In the genomic region with DNA sequence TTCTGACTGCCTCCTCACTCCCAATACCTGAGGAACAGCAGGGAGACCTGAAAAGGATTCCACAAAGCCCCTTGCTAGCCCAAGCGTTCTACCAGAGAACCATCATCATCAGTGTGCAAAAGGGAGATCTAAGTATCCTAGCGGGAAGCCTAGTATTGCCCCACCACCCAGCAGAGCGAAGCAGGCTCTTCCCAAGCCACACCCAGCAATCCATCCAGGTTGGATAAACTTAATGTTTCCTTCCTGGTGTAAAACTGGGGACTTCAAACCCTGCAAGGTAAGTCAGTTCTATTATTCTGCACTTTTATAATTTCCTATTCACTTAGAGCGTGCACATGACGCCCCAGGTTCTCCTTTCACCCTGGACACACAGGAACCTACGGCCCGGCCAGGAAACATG, we compare ENCODE assay signal across 24 mouse cellular contexts. TPM values are rescaled to one million over a fixed set of nuclear protein-coding genes. Genes with fewer than 3 reads are reported as not detected.
DNase-seq lines count a peak whose midpoint lies in the region; ATAC-seq and TF ChIP-seq lines count a peak whose summit lies in the region.
"Had no signal": no experiment of that assay in that cellular context is flagged by ENCODE, and none has a peak within 500 bp of the region (broad histone marks: within the 10 kb centered on the region; RNA-seq: fewer than 3 reads in every experiment).

No protein-coding gene starts in this region.

- no peak for TF ChIP-seq EP300 in liver, postnatal 0 days (IDR thresholded peaks at IDR 0.05; ENCODE audit: low read depth)

- H3K36me3 ChIP-seq in intestine, embryonic 16.5 days (ENCODE audit: control insufficient read depth, insufficient read depth, low read length): no peaks in the 10 kb centered on the region
- peaks cover 20% of the 10 kb centered on the region for H3K36me3 ChIP-seq in small intestine, adult 2 months (ENCODE audit: control insufficient read depth, insufficient read depth, low read length)
- peaks cover 9% of the 10 kb centered on the region for H3K36me3 ChIP-seq in liver, postnatal 0 days (replicated peaks; ENCODE audit: insufficient read depth, low read length)
- H3K36me3 ChIP-seq: embryonic facial prominence, embryonic 10.5 days; forebrain, embryonic 15.5 days; hindbrain, embryonic 10.5 days had no signal

- peak overlapping the region; percentile 96 for H3K27ac ChIP-seq in intestine, embryonic 16.5 days (ENCODE audit: low read length)
- H3K27ac ChIP-seq in small intestine, adult 2 months (ENCODE audit: insufficient read depth, low read depth, low read length): peak overlapping the region; percentile 99
- H3K27ac ChIP-seq in liver, postnatal 0 days (ENCODE audit: low read depth): no peak overlapping the region
- H3K27ac ChIP-seq: embryonic facial prominence, embryonic 10.5 days; forebrain, embryonic 10.5 days; forebrain, embryonic 15.5 days; heart, embryonic 10.5 days; heart, embryonic 15.5 days; hindbrain, embryonic 10.5 days; hindbrain, embryonic 14.5 days had no signal

- H3K4me3 ChIP-seq in lung, adult 2 months (replicated peaks; ENCODE audit: extremely low read depth, low read depth, low read length): no peak overlapping the region
- H3K4me3 ChIP-seq in intestine, embryonic 16.5 days (ENCODE audit: low read length): peak overlapping the region; percentile 29
- peak overlapping the region; percentile 55 for H3K4me3 ChIP-seq in small intestine, adult 2 months (ENCODE audit: low read depth, low read length)
- no peak overlapping the region for H3K4me3 ChIP-seq in liver, postnatal 0 days (ENCODE audit: low read depth, low read length)
- H3K4me3 ChIP-seq: embryonic facial prominence, embryonic 10.5 days; erythroblast, embryonic 14.5 days; forebrain, embryonic 10.5 days; forebrain, embryonic 15.5 days; heart, embryonic 10.5 days; heart, embryonic 15.5 days; hindbrain, embryonic 10.5 days had no signal

- TF ChIP-seq POLR2A in lung, adult 2 months (IDR thresholded peaks at IDR 0.05; ENCODE audit: borderline replicate concordance, extremely low read depth, low read depth, low read length): no peak
- TF ChIP-seq POLR2A in small intestine, adult 2 months (IDR thresholded peaks at IDR 0.05; ENCODE audit: low read depth, low read length): no peak

- H3K4me2 ChIP-seq in intestine, embryonic 16.5 days (ENCODE audit: low read depth, low read length): peak overlapping the region; percentile 60
- no peak overlapping the region for H3K4me2 ChIP-seq in liver, postnatal 0 days (ENCODE audit: low read depth, low read length)
- H3K4me2 ChIP-seq: forebrain, embryonic 15.5 days; heart, embryonic 15.5 days; hindbrain, embryonic 14.5 days had no signal

- ATAC-seq in intestine, embryonic 16.5 days: peak; percentile 84
- no peak for ATAC-seq in liver, postnatal 0 days
- ATAC-seq: activated CD4-positive, CD25-positive, alpha-beta regulatory T cell, adult 4 months; forebrain, embryonic 15.5 days had no signal

- peak overlapping the region; percentile 52 for H3K9ac ChIP-seq in intestine, embryonic 16.5 days (ENCODE audit: low read depth, low read length)
- no peak overlapping the region for H3K9ac ChIP-seq in liver, postnatal 0 days (replicated peaks)
- H3K9ac ChIP-seq: forebrain, embryonic 15.5 days; heart, embryonic 15.5 days; hindbrain, embryonic 14.5 days had no signal

- WGBS in lung, adult 2 months: 70% methylated on average over 7 of the region's 7 CpGs
- 59% methylated on average over 7 of the region's 7 CpGs for WGBS in intestine, embryonic 16.5 days
- WGBS in small intestine, adult 2 months: 32% methylated on average over 7 of the region's 7 CpGs
- 90% methylated on average over 7 of the region's 7 CpGs for WGBS in liver, postnatal 0 days (ENCODE audit: insufficient replicate concordance)

- peak; percentile 23 for DNase-seq in lung, adult 2 months
- no peak for DNase-seq in lung, postnatal 10 days
- peak; percentile 38 for DNase-seq in R1 (ENCODE audit: low read depth, low spot score)
- DNase-seq in liver, postnatal 0 days: no peak
- DNase-seq in left cerebral cortex, postnatal 4 days: no peak
- DNase-seq in cerebellum, adult 9-10 months: no peak
- DNase-seq: adrenal gland, adult 2 months; adrenal gland, postnatal 25 days; cerebellum, adult 18-20 months; cerebellum, postnatal 10 days; gastrocnemius, postnatal 36 days; heart, adult 18-20 months; heart, postnatal 14 days had no signal

- intact Hi-C loops in left cerebral cortex, postnatal 4 days (cut with DNase I): loop anchor here (10.0 kb wide), 3 partner anchors 86 to 326 kb away; partner anchors contain the start of gene Cradd

- H3K27me3 ChIP-seq in intestine, embryonic 16.5 days (replicated peaks; ENCODE audit: control insufficient read depth, insufficient read depth, low read length): no peaks in the 10 kb centered on the region
- no peaks in the 10 kb centered on the region; the same call in 1 of the 2 replicates for H3K27me3 ChIP-seq in small intestine, adult 2 months (ENCODE audit: control insufficient read depth, insufficient read depth, low read length)
- peaks cover 17% of the 10 kb centered on the region for H3K27me3 ChIP-seq in liver, postnatal 0 days (ENCODE audit: insufficient read depth, low read length)
- H3K27me3 ChIP-seq: forebrain, embryonic 15.5 days had no signal

- no peak for TF ChIP-seq CTCF in lung, adult 2 months (IDR thresholded peaks at IDR 0.05; ENCODE audit: insufficient read depth, low read length)
- TF ChIP-seq CTCF in small intestine, adult 2 months (IDR thresholded peaks at IDR 0.05; ENCODE audit: extremely low read depth, insufficient read length, insufficient replicate concordance, low read depth, low read length): no peak
- TF ChIP-seq CTCF in liver, postnatal 0 days (IDR thresholded peaks at IDR 0.05; ENCODE audit: low read depth): no peak

- H3K9me3 ChIP-seq in intestine, embryonic 16.5 days (ENCODE audit: control insufficient read depth, low read length): no peaks in the 10 kb centered on the region
- no peaks in the 10 kb centered on the region for H3K9me3 ChIP-seq in liver, postnatal 0 days (ENCODE audit: low read length)
- H3K9me3 ChIP-seq: embryonic facial prominence, embryonic 10.5 days; forebrain, embryonic 10.5 days; forebrain, embryonic 15.5 days; heart, embryonic 10.5 days; heart, embryonic 15.5 days; hindbrain, embryonic 10.5 days had no signal

- H3K4me1 ChIP-seq in lung, adult 2 months (ENCODE audit: control insufficient read depth, insufficient read depth, low read length): peaks cover 3% of the 10 kb centered on the region; the same call in 1 of the 2 replicates
- peaks cover 22% of the 10 kb centered on the region for H3K4me1 ChIP-seq in intestine, embryonic 16.5 days (ENCODE audit: control insufficient read depth, insufficient read depth, low read length)
- H3K4me1 ChIP-seq in small intestine, adult 2 months (ENCODE audit: control insufficient read depth, insufficient read depth, insufficient read length, low read length): peaks cover 7% of the 10 kb centered on the region; the same call in 1 of the 2 replicates
- H3K4me1 ChIP-seq in liver, postnatal 0 days (ENCODE audit: insufficient read depth): 0 out of 2 replicates have a peak, but pooled peaks cover 2% of the 10 kb centered on the region

RNA-seq across cellular contexts. Expression of gene Socs2, which starts 6.3 kb away (rescaled TPM):
- polyA plus RNA-seq in lung, adult 2 months (2012; rRNA removed): 83.1 and 140 TPM in 2 replicates
- 77.5 and 81.3 TPM in 2 replicates for polyA plus RNA-seq in intestine, embryonic 16.5 days (2015; fragmentation: Nextera tagmentation; extraction: Ambion mirVana)
- polyA plus RNA-seq in small intestine, adult 2 months (2012; rRNA removed): 18.1 and 67.4 TPM in 2 replicates
- 67.1 and 86.5 TPM in 2 replicates for polyA plus RNA-seq in liver, postnatal 0 days (2015; fragmentation: Nextera tagmentation; extraction: Ambion mirVana)
- total RNA-seq in left cerebral cortex, postnatal 4 days (2021): 10 to 100 TPM; 78.0 to 81.5 TPM

Comparison
In these comparisons a context has a peak if more than half of its experiments do, and no peak if none do; other contexts are left out.
1. DNase-seq: peak in lung, adult 2 months (single experiment) and R1 (single experiment); none in lung, postnatal 10 days (single experiment), liver, postnatal 0 days (single experiment), left cerebral cortex, postnatal 4 days (single experiment) and cerebellum, adult 9-10 months (single experiment).
2. H3K4me3 ChIP-seq: peak in intestine, embryonic 16.5 days (single experiment) and small intestine, adult 2 months (single experiment); none in lung, adult 2 months (single experiment) and liver, postnatal 0 days (single experiment).